Mouse (Mus musculus): ENCODE measurements around the gene Cdh12.

DNA sequence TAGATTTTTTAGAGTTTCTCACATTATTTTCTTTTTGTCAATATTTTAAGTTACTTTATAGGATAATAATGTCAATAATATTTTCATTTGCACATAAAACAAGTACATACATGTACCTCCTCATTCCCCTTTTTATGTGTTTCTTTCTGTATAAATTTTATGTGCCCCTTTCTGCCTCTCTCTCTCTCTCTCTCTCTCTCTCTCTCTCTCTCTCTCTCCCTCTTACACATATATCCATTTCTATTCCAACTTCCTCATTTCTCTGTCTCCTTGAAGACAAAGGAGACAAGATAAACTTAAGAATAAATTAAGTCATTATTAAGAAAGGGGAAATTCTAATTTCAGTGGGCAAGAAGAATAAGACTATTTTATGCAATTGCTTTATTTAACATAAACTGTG is 324.4 kb downstream of the Cdh12 start:
- TF ChIP-seq TCF12 (IDR thresholded peaks at IDR 0.05; ENCODE audit: insufficient read depth, poor library complexity, severe bottlenecking) (no peak), MAX (IDR thresholded peaks at IDR 0.05; ENCODE audit: low read depth) (no peak), CEBPB (IDR thresholded peaks at IDR 0.05; ENCODE audit: insufficient read depth, poor library complexity, severe bottlenecking) (no peak), POLR2A (IDR thresholded peaks at IDR 0.05; ENCODE audit: insufficient read length, low read depth) (no peak)
